Mouse (Mus musculus): Measurements from ENCODE around the gene Magi1. TPM values are rescaled to one million over a fixed set of nuclear protein-coding genes. Genes with fewer than 3 reads are reported as not detected.
"Not testable (repeated sequence)": the region's sequence is repeated elsewhere in the genome, so short reads cannot be mapped to it uniquely, and the experiment has no call there.

Gene Magi1
- polyA plus RNA-seq, 1 experiment: 39.5 TPM

DNA sequence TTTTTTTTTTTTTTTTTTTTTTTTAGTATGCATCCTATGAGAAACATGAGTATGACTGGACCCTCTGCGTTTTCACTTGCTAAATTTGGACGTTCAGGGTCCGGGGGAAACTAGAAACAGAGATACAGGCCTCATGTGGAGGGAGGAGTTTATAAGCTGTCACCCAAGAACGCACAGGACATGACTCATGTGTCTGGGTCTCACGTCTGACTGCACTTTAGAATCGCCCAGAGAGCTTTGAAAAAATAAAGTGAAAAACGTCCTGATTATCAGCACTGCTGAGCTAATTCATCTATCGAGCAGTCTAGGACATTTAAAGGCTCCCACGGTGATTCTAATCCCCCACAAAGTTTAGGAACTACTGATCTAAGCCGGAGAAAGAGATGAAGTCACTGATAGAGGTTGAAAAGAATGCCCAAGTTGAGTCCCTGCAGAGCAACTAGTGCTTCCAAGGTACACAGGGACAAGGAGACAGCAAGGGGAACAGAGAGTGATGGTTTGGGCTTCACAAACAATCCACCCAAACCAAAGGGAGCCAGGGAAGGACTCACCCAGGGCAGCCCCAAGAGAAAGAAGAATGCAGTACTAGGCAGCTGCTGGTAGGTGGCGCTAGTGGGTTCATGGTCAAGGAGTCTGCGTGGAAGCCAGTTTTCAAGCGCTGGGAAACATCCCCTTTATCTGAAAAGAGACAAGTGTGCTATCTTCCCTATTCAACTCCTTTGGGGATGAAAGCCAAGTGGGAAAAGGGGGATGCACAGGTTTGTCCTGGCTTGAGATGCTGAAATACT, 626.3 kb downstream of the Magi1 start:
- H3K4me3 ChIP-seq (replicated peaks; ENCODE audit: insufficient read depth, low read depth, low read length): no peak overlapping the region
- H3K27me3 ChIP-seq (ENCODE audit: control insufficient read depth, insufficient read depth, low read length): no peaks in the 10 kb centered on the region
- no peaks in the 10 kb centered on the region for H3K4me1 ChIP-seq (ENCODE audit: control insufficient read depth, insufficient read depth, low read length)
- peak; percentile 26 to 50 for DNase-seq
- H3K27ac ChIP-seq (ENCODE audit: insufficient read depth, low read length): no peak overlapping the region
- TF ChIP-seq POLR2A (IDR thresholded peaks at IDR 0.05; ENCODE audit: borderline replicate concordance, insufficient read depth, low read length) (no peak), CTCF (IDR thresholded peaks at IDR 0.05; ENCODE audit: borderline replicate concordance, insufficient read depth, low read depth, low read length) (peak; percentile 79)
- WGBS: 39% methylated on average over 13 of the region's 13 CpGs

DNA sequence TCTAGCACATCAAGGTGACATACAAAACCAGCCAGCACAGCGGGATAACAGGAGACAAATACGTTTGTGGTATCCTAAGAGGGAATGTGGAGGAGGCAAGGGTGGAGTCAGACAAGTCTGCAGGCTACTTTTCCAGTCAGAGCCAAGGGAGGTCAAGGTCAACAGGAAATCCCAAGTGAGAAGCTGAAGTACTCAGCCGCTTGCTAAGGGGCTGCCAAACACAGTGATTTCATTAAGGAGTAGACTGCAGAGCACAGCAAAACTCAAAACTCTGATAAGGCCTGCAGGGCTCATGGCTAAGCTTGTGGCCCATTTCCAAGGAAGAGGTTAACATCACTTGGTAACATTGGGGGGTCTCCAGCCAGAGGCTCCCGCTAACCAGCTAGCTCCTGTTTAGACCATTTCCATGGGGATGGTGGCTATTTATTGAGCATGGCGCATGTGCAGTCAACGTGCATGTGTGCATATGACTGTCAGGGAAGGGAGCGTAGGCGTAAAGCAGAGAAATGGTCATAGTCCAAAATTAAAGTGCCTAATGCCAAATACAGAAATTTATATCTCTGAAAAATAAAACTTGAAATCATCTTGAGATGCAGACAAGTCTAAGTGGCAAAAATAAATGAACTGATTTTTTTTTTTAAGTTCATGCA, 635.0 kb downstream of the Magi1 start:
- 79% methylated on average over 8 of the region's 8 CpGs for WGBS
- no peak overlapping the region for H3K4me3 ChIP-seq (replicated peaks; ENCODE audit: insufficient read depth, low read depth, low read length)
- no peaks in the 10 kb centered on the region for H3K27me3 ChIP-seq (ENCODE audit: control insufficient read depth, insufficient read depth, low read length)
- TF ChIP-seq CTCF (IDR thresholded peaks at IDR 0.05; ENCODE audit: borderline replicate concordance, insufficient read depth, low read depth, low read length) (no peak), POLR2A (IDR thresholded peaks at IDR 0.05; ENCODE audit: borderline replicate concordance, insufficient read depth, low read length) (no peak)
- no peak for DNase-seq
- no peak overlapping the region for H3K27ac ChIP-seq (ENCODE audit: insufficient read depth, low read length)
- no peaks in the 10 kb centered on the region for H3K4me1 ChIP-seq (ENCODE audit: control insufficient read depth, insufficient read depth, low read length)

DNA sequence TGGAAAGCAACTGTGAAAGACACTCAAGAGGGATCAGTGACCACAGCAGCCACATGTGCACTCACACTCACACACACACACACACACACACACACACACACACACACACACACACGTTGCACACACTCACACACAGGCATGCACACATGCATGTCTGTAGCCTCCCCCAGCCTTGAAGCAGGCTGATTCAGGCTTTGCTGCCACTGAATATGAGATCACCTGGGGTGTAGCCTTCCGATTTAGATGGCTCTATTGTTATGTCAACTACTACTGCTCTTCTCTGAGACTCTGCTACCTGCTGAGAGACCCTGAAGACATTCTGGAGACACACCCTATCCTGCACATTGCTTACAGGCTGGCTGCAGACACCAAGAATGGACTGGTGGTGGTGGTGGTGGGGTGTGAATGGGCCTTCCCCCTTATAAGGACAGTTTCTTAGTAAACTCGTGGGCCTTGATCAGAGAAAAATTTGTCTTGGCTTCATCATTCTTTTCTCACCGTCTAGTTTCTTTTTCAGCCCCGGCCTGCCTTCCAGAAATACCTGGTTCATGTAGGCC, 653.9 kb downstream of the Magi1 start:
- WGBS: 63% methylated on average over 5 of the region's 5 CpGs
- not testable (repeated sequence) for H3K27me3 ChIP-seq (ENCODE audit: control insufficient read depth, insufficient read depth, low read length); H3K4me1 ChIP-seq (ENCODE audit: control insufficient read depth, insufficient read depth, low read length); DNase-seq; H3K27ac ChIP-seq (ENCODE audit: insufficient read depth, low read length); H3K4me3 ChIP-seq (replicated peaks; ENCODE audit: insufficient read depth, low read depth, low read length)

DNA sequence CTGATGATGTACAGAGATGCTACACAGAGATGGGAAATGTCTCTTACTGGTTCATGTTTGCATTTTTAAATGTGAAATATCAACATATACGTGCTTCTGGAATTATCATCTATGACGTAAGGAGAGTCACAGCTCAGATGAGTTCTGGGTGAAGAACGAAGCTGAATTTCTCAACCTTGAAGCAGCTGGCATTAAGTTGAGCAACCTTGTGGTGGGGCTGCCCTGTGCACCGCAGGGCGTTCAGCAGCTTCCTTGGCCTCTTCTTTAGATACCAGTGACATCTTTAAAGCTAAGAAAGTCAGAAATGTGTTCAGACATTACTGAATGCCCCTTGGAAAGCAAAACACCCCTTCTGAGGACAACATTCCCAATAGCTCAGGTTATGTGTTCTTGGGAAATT, 656.5 kb downstream of the Magi1 start:
- no peaks in the 10 kb centered on the region for H3K27me3 ChIP-seq (ENCODE audit: control insufficient read depth, insufficient read depth, low read length)
- WGBS: 91% methylated on average over 5 of the region's 5 CpGs
- TF ChIP-seq CTCF (IDR thresholded peaks at IDR 0.05; ENCODE audit: borderline replicate concordance, insufficient read depth, low read depth, low read length) (no peak), POLR2A (IDR thresholded peaks at IDR 0.05; ENCODE audit: borderline replicate concordance, insufficient read depth, low read length) (no peak)
- DNase-seq: no peak
- H3K4me1 ChIP-seq (ENCODE audit: control insufficient read depth, insufficient read depth, low read length): no peaks in the 10 kb centered on the region
- no peak overlapping the region for H3K27ac ChIP-seq (ENCODE audit: insufficient read depth, low read length)
- H3K4me3 ChIP-seq (replicated peaks; ENCODE audit: insufficient read depth, low read depth, low read length): no peak overlapping the region

Other genes starting within 250 kb of the Magi1 start
- 17.3 and 17.7 TPM in 2 replicates for gene Slc25a26, start 216.4 kb upstream of the Magi1 start, polyA plus RNA-seq (2012; rRNA removed)

Measured in cerebellum, adult 2 months (tissue).